Mouse (Mus musculus) MEL (cell line): ENCODE results near the gene Cyth4. TPM values are rescaled to one million over a fixed set of nuclear protein-coding genes. Genes with fewer than 3 reads are reported as not detected.
A peak's percentile ranks its signal among the peaks of the same experiment; 100 is the strongest.

Source experiments
- DNase-seq: peaks from one replicate; pipeline ENCODE4 v3.0.0; 2011; ENCODE audit warnings: low read depth, low spot score
- H3K27ac ChIP-seq: 2 replicates; pipeline ENCODE4 v1.5.1; 2012; ENCODE audit warnings: low read depth, mild to moderate bottlenecking, control low read depth, low read length, moderate library complexity; ENCODE audit not compliant: control insufficient read depth
- H3K27me3 ChIP-seq, 2 experiments: fragments of 150-350 bp in 1 of 2; sonication (generic) in 1 of 2; 2 replicates each; pipeline ENCODE4 v1.6.1; 2012; ENCODE audit warnings: low read length in 2 of 2, mild to moderate bottlenecking in 2 of 2, improper control_type of control experiment in 1 of 2, moderate library complexity in 1 of 2; ENCODE audit not compliant: insufficient read depth in 2 of 2, control insufficient read depth in 1 of 2
- H3K36me3 ChIP-seq, 2 experiments: 2 replicates each; pipeline ENCODE4 v1.6.1; 2012 to 2014; ENCODE audit warnings: low read length in 2 of 2, improper control_type of control experiment in 1 of 2, inconsistent platforms in 1 of 2, mild to moderate bottlenecking in 1 of 2; ENCODE audit not compliant: insufficient read depth in 2 of 2, control insufficient read depth in 1 of 2
- H3K4me1 ChIP-seq, 2 experiments: fragments of 150-350 bp in 1 of 2; sonication (generic) in 1 of 2; 2 replicates each; pipeline ENCODE4 v1.6.1; 2012; ENCODE audit warnings: low read length in 2 of 2, improper control_type of control experiment in 1 of 2, mild to moderate bottlenecking in 1 of 2; ENCODE audit not compliant: insufficient read depth in 2 of 2, control insufficient read depth in 1 of 2
- H3K4me3 ChIP-seq, 2 experiments: fragments of 150-350 bp in 1 of 2; sonication (generic) in 1 of 2; 2 replicates each; pipeline ENCODE4 v1.5.1; 2012; ENCODE audit warnings: low read depth in 2 of 2, low read length in 2 of 2, mild to moderate bottlenecking in 2 of 2, moderate library complexity in 2 of 2, control low read depth in 1 of 2, improper control_type of control experiment in 1 of 2; ENCODE audit not compliant: control insufficient read depth in 1 of 2, insufficient read depth in 1 of 2
- H3K79me2 ChIP-seq: 2 replicates; pipeline ENCODE4 v1.6.1; 2012; ENCODE audit warnings: mild to moderate bottlenecking, low read length, moderate library complexity; ENCODE audit not compliant: control insufficient read depth, poor library complexity, insufficient read depth
- H3K9ac ChIP-seq: 2 replicates; pipeline ENCODE4 v1.6.1; 2012; ENCODE audit warnings: low read depth, mild to moderate bottlenecking, control low read depth, low read length, moderate library complexity; ENCODE audit not compliant: control insufficient read depth, poor library complexity, severe bottlenecking
- H3K9me3 ChIP-seq: fragments of 150-350 bp; sonication (generic); replicated peaks from 2 replicates; pipeline ENCODE4 v1.6.1; 2012; ENCODE audit warnings: mild to moderate bottlenecking, low read length, improper control_type of control experiment, moderate library complexity; ENCODE audit not compliant: insufficient read depth
- BHLHE40 ChIP-seq: IDR thresholded peaks from 2 replicates; pipeline ENCODE4 v1.6.1; 2012; ENCODE audit warnings: low read depth, mild to moderate bottlenecking, inconsistent platforms, low read length, improper control_type of control experiment, borderline replicate concordance
- CHD1 ChIP-seq: IDR thresholded peaks from 2 replicates; pipeline ENCODE4 v1.6.1; 2012; ENCODE audit warnings: low read depth, mild to moderate bottlenecking, inconsistent platforms, low read length, improper control_type of control experiment
- CHD2 ChIP-seq: IDR thresholded peaks from 2 replicates; pipeline ENCODE4 v1.6.1; 2011; ENCODE audit warnings: low read length, improper control_type of control experiment
- ELF1 ChIP-seq: IDR thresholded peaks from 2 replicates; pipeline ENCODE4 v1.6.1; 2014; ENCODE audit warnings: low read depth, mild to moderate bottlenecking, inconsistent platforms, low read length, improper control_type of control experiment, moderate library complexity
- GATA1 ChIP-seq: IDR thresholded peaks from 2 replicates; pipeline ENCODE4 v1.6.1; 2011; ENCODE audit warnings: low read depth, low read length, improper control_type of control experiment
- HCFC1 ChIP-seq: IDR thresholded peaks from 2 replicates; pipeline ENCODE4 v1.6.1; 2012; ENCODE audit warnings: low read depth, mild to moderate bottlenecking, inconsistent platforms, low read length, improper control_type of control experiment, moderate library complexity
- JUND ChIP-seq: IDR thresholded peaks from 2 replicates; pipeline ENCODE4 v1.6.1; 2011; ENCODE audit warnings: low read depth, mild to moderate bottlenecking, improper control_type of control experiment, low read length
- MAFK ChIP-seq: IDR thresholded peaks from 2 replicates; pipeline ENCODE4 v1.6.1; 2011; ENCODE audit warnings: low read depth, mild to moderate bottlenecking, low read length, improper control_type of control experiment, borderline replicate concordance
- MAZ ChIP-seq: IDR thresholded peaks from 2 replicates; pipeline ENCODE4 v1.6.1; 2012; ENCODE audit warnings: low read depth, mild to moderate bottlenecking, inconsistent platforms, low read length, improper control_type of control experiment
- MEF2A ChIP-seq: IDR thresholded peaks from 2 replicates; pipeline ENCODE4 v1.6.1; 2014; ENCODE audit warnings: low read depth, mild to moderate bottlenecking, inconsistent platforms, low read length, improper control_type of control experiment; ENCODE audit not compliant: poor library complexity, insufficient replicate concordance, severe bottlenecking; ENCODE audit errors: extremely low read depth
- MXI1 ChIP-seq: IDR thresholded peaks from 2 replicates; pipeline ENCODE4 v1.6.1; 2011; ENCODE audit warnings: mild to moderate bottlenecking, low read depth, low read length, improper control_type of control experiment
- MYC ChIP-seq: IDR thresholded peaks from 2 replicates; pipeline ENCODE4 v1.6.1; 2011; ENCODE audit warnings: low read depth, mild to moderate bottlenecking, low read length, improper control_type of control experiment, moderate library complexity
- NELFE ChIP-seq: IDR thresholded peaks from 2 replicates; pipeline ENCODE4 v1.6.1; 2011; ENCODE audit warnings: low read depth, low read length, improper control_type of control experiment
- POLR2A ChIP-seq, 2 experiments: IDR thresholded peaks; 2 replicates each; pipeline ENCODE4 v1.6.1; 2011 to 2012; ENCODE audit warnings: low read length in 2 of 2, mild to moderate bottlenecking in 2 of 2, control low read depth in 1 of 2, improper control_type of control experiment in 1 of 2, low read depth in 1 of 2, moderate library complexity in 1 of 2; ENCODE audit not compliant: control insufficient read depth in 1 of 2, insufficient read depth in 1 of 2, poor library complexity in 1 of 2
- POLR2AphosphoS2 ChIP-seq: IDR thresholded peaks from 2 replicates; pipeline ENCODE4 v1.6.1; 2011; ENCODE audit warnings: low read length, improper control_type of control experiment
- RCOR1 ChIP-seq: IDR thresholded peaks from 2 replicates; pipeline ENCODE4 v1.6.1; 2012; ENCODE audit warnings: low read depth, mild to moderate bottlenecking, inconsistent platforms, low read length, improper control_type of control experiment
- SIN3A ChIP-seq: IDR thresholded peaks from 2 replicates; pipeline ENCODE4 v1.6.1; 2012; ENCODE audit warnings: low read length, improper control_type of control experiment, inconsistent platforms
- SMC3 ChIP-seq: IDR thresholded peaks from 2 replicates; pipeline ENCODE4 v1.6.1; 2011; ENCODE audit warnings: low read depth, low read length, improper control_type of control experiment
- TBP ChIP-seq: IDR thresholded peaks from 2 replicates; pipeline ENCODE4 v1.8.0; 2011; ENCODE audit warnings: low read depth, low read length, improper control_type of control experiment
- TCF12 ChIP-seq: IDR thresholded peaks from 2 replicates; pipeline ENCODE4 v1.6.1; 2014; ENCODE audit warnings: low read depth, mild to moderate bottlenecking, inconsistent platforms, low read length, improper control_type of control experiment, moderate library complexity
- ZMIZ1 ChIP-seq: IDR thresholded peaks from 2 replicates; pipeline ENCODE4 v1.6.1; 2012; ENCODE audit warnings: low read depth, mild to moderate bottlenecking, inconsistent platforms, low read length, improper control_type of control experiment, moderate library complexity
- ZNF384 ChIP-seq: IDR thresholded peaks from 2 replicates; pipeline ENCODE4 v1.6.1; 2012; ENCODE audit warnings: low read depth, mild to moderate bottlenecking, inconsistent platforms, low read length, improper control_type of control experiment
- polyA plus RNA-seq, 2 experiments: library from polyadenylated mRNA; stranded (reverse) in 1 of 2; unstranded in 1 of 2; fragments of >175 nt in 1 of 2; fragments of >200 nt in 1 of 2; gene quantifications; 2 replicates each; pipeline versions ENCODE4 v1.2.1 to v1.2.4; 2012; ENCODE audit warnings: low replicate concordance in 2 of 2, low read depth in 1 of 2; ENCODE audit not compliant: insufficient read length in 2 of 2, insufficient read depth in 1 of 2, missing spikeins in 1 of 2
- total RNA-seq: library from RNA; depleted of rRNA; stranded (reverse); fragments of 300-350 nt; gene quantifications from 2 replicates; pipeline ENCODE4 v1.2.3, GENCODE M21; 2012

The Cyth4 gene
- total and polyA plus RNA-seq, 3 experiments = 8.7 to 23.5 TPM; not detected in 1

- Histone ChIP-seq H3K4me3 (no peak overlapping the region), H3K4me1 (peaks cover 0 to 7% of the 10 kb centered on the region in 2 experiments; a peak in 1 of 4 replicates), H3K9me3 (no peaks in the 10 kb centered on the region; the same call in 1 of the 2 replicates), H3K9ac (no peak overlapping the region), H3K36me3 (no peaks in the 10 kb centered on the region), H3K27me3 (peaks cover 0 to 3% of the 10 kb centered on the region in 2 experiments; a peak in 3 of 4 replicates), H3K27ac (no peak overlapping the region), H3K79me2 (no peaks in the 10 kb centered on the region)
- TF ChIP-seq ELF1 (no peak), JUND (no peak), NELFE (no peak), CHD2 (no peak), MAZ (no peak), ZNF384 (no peak), BHLHE40 (no peak), GATA1 (no peak)
- no peak for DNase-seq
Measured at GRCm38 (mm10) chr15:78548711-78549110, 48.1 kb upstream of the Cyth4 start.

DNA sequence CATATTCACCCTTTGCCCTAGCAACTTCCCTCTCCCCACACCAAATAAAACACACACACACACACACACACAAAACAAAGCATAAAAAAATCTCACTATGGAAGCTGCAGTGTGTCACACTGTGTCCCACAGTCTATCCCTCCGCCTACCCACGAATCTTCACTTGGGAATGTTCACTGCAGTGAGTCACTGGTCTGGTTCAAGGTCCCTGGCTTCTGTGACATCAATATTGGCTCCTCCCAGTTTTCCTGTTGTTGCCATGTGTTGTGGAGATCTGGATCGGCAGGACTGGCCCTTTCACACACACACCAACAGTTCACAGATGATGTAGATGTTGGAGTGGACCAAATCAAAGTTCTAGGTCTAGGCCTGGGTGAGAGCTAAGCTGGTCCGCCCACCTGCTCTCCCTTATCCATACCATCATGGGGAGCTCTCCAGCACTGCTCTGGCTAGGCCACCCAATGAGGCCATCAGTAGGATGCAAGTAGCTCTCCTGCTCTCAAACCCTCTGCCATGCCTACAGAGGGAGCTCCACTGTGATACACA, 47.6 kb upstream of the Cyth4 start:
- Histone ChIP-seq H3K27me3 (no peaks in the 10 kb centered on the region; a peak in 3 of 4 replicates), H3K9ac (no peak overlapping the region), H3K79me2 (no peaks in the 10 kb centered on the region), H3K27ac (no peak overlapping the region), H3K9me3 (no peaks in the 10 kb centered on the region; the same call in 1 of the 2 replicates), H3K36me3 (0 out of 4 replicates have a peak, but pooled peaks cover 0 to under 1% of the 10 kb centered on the region in 2 experiments), H3K4me1 (peaks cover 0 to 9% of the 10 kb centered on the region in 2 experiments; a peak in 1 of 4 replicates), H3K4me3 (no peak overlapping the region)
- DNase-seq = no peak
- TF ChIP-seq MYC = no peak
- no peak for TF ChIP-seq ELF1
- TF ChIP-seq POLR2A (IDR thresholded peaks at IDR 0.05; ENCODE audit: control insufficient read depth in 1 of 2, insufficient read depth in 1 of 2, low read depth in 1 of 2, low read length in 2 of 2, poor library complexity in 1 of 2) = no peak
- no peak for TF ChIP-seq JUND
- no peak for TF ChIP-seq SIN3A
- no peak for TF ChIP-seq POLR2AphosphoS2
- TF ChIP-seq, all 39 proteins: peak for 0

GRCm38 (mm10) chr15:78554545-78555313, 42.1 kb upstream of the Cyth4 start:
- peaks cover 0 to 6% of the 10 kb centered on the region in 2 experiments; a peak in 1 of 4 replicates for H3K36me3 ChIP-seq
- H3K9ac ChIP-seq = peak overlapping the region; percentile 73
- H3K9me3 ChIP-seq = no peaks in the 10 kb centered on the region; the same call in 1 of the 2 replicates
- no peaks in the 10 kb centered on the region; the same call in 1 of the 2 replicates for H3K79me2 ChIP-seq
- peaks cover 2 to 14% of the 10 kb centered on the region in 2 experiments; a peak in 3 of 4 replicates for H3K4me1 ChIP-seq
- DNase-seq = peak; percentile 90
- peak overlapping the region; percentile 67 to 96 for H3K4me3 ChIP-seq
- H3K27me3 ChIP-seq = no peaks in the 10 kb centered on the region
- H3K27ac ChIP-seq = peak overlapping the region; percentile 34
- TF ChIP-seq SMC3 (no peak), TBP (peak; percentile 76; the same call in 1 of the 2 replicates), HCFC1 (peak; percentile 82), CHD1 (0 out of 2 replicates have a peak, but pooled peaks have one; percentile 13), CHD2 (peak; percentile 20; the same call in 1 of the 2 replicates), POLR2AphosphoS2 (peak; percentile 87), TCF12 (0 out of 2 replicates have a peak, but pooled peaks have one; percentile 58), POLR2A (IDR thresholded peaks at IDR 0.05; ENCODE audit: control insufficient read depth in 1 of 2, insufficient read depth in 1 of 2, low read depth in 1 of 2, low read length in 2 of 2, poor library complexity in 1 of 2) (peak; percentile 50 to 92; a peak in 2 of 4 replicates), MXI1 (0 out of 2 replicates have a peak, but pooled peaks have one; percentile 18), SIN3A (peak; percentile 49; the same call in 1 of the 2 replicates), ELF1 (peak; percentile 87), ZMIZ1 (peak; percentile 67; the same call in 1 of the 2 replicates), MAFK (no peak), MEF2A (no peak), RCOR1 (no peak)
